Mouse (Mus musculus) kidney, adult 2 months (tissue): ENCODE measurements around the gene Panx3.

Source experiments
- CTCF ChIP-seq: fragments of 200-500 bp; conservative IDR thresholded peaks from 2 replicates; pipeline ENCODE4 v1.5.1; 2011; ENCODE audit warnings: low read depth, mild to moderate bottlenecking, control low read depth, low read length, moderate library complexity, mixed read lengths; ENCODE audit not compliant: insufficient read depth, insufficient read length
- POLR2A ChIP-seq: fragments of 200-500 bp; IDR thresholded peaks from one replicate; pipeline ENCODE4 v1.6.1; 2011; ENCODE audit warnings: low read depth, low read length, control low read depth

DNA sequence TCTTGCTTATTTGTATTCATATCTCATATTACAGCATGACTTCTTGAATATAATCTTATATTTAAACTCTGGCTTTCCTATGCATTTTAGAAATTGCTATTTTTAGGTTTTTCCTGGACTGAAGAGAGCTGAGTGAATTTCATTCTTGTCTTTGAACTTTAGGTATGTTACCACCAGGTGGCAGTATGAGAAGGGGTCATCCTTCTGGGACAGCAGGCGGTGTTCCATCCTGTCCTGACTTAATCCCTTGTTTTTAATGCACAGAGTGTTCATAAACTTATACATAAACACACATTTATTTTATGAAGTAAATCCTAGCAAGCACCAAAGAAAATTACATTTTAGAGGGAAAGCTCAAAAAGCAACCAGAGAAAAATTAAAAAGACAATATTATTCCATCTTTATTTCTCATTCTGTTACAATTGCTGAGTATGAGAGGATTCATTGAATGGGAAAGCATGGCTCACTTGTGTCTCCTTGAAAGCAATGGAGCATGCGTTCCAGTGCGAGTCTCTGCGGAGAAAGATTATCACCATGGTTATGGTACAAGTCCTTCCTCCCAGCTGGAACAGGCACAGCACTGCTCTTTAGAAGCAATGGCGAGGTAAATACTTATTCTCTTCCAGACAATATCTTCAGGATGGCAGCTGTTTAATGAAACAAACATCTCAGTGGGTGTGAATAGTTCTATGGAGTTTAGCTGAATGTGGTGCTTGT, 21.1 kb upstream of the Panx3 start:
- TF ChIP-seq POLR2A: no peak
- peak; percentile 67 for TF ChIP-seq CTCF
